Mouse (Mus musculus) forebrain, embryonic 16.5 days (tissue): ENCODE results near the gene Lrch3. TPM values are rescaled to one million over a fixed set of nuclear protein-coding genes. Genes with fewer than 3 reads are reported as not detected.

Experiments used
- ATAC-seq: fragments of 200-750 bp; cut with Nextera tagmentation; 2 replicates; pipeline ENCODE4 v1.8.0; 2017; ENCODE audit warnings: mild to moderate bottlenecking, moderate library complexity
- H3K27ac ChIP-seq: fragments of 300-500 bp; sonication (generic); 2 replicates; pipeline ENCODE4 v1.5.1; 2014; ENCODE audit warnings: low read length, control low read depth
- H3K27me3 ChIP-seq: fragments of 300-500 bp; sonication (generic); replicated peaks from 2 replicates; pipeline ENCODE4 v1.6.1; 2014; ENCODE audit warnings: low read length; ENCODE audit not compliant: control insufficient read depth, insufficient read depth
- H3K36me3 ChIP-seq: fragments of 300-500 bp; sonication (generic); 2 replicates; pipeline ENCODE4 v1.6.1; 2014; ENCODE audit not compliant: control insufficient read depth, insufficient read depth
- H3K4me1 ChIP-seq: fragments of 300-500 bp; sonication (generic); replicated peaks from 2 replicates; pipeline ENCODE4 v1.6.1; 2014; ENCODE audit warnings: low read length; ENCODE audit not compliant: control insufficient read depth, insufficient read depth
- H3K4me2 ChIP-seq: fragments of 300-500 bp; sonication (generic); 2 replicates; pipeline ENCODE4 v1.6.1; 2014; ENCODE audit warnings: mild to moderate bottlenecking, low read length, control low read depth
- H3K4me3 ChIP-seq: fragments of 300-500 bp; sonication (generic); replicated peaks from 2 replicates; pipeline ENCODE4 v1.5.1; 2014; ENCODE audit warnings: mild to moderate bottlenecking, low read length, control low read depth
- H3K9ac ChIP-seq: fragments of 300-500 bp; sonication (generic); replicated peaks from 2 replicates; pipeline ENCODE4 v1.6.1; 2014; ENCODE audit warnings: low read depth, low read length, control low read depth
- H3K9me3 ChIP-seq: fragments of 300-500 bp; sonication (generic); 2 replicates; pipeline ENCODE4 v1.6.1; 2016; ENCODE audit warnings: low read length; ENCODE audit not compliant: control insufficient read depth
- WGBS: fragments of 180-500 bp; shearing (Covaris S2); extraction: QIAGEN DNeasy Blood & Tissue Kit; methylation state at CpG from one replicate; pipeline ENCODE4 v1.1.7; 2014; 5-methylcytosine and 5-hydroxymethylcytosine counted together
- polyA plus RNA-seq: library from polyadenylated mRNA; unstranded; fragments of >200 nt; fragmentation: Nextera tagmentation; extraction: Ambion mirVana; gene quantifications from 2 replicates; pipeline ENCODE4 v1.2.1, GENCODE M21; 2015

Lrch3 gene
- polyA plus RNA-seq, 1 experiment from 2014 or later, result 44.7 TPM

- peak; percentile 98 for ATAC-seq
- Histone ChIP-seq H3K4me2 (peak within 1 kb of the TSS; percentile 92), H3K27ac (peak within 1 kb of the TSS; percentile 86), H3K4me3 (peak within 1 kb of the TSS; percentile 71), H3K9ac (peak within 1 kb of the TSS; percentile 94), H3K4me1 (peaks cover 19% of the 10 kb centered on the region), H3K36me3 (no peaks in the 10 kb centered on the region), H3K27me3 (no peaks in the 10 kb centered on the region), H3K9me3 (no peaks in the 10 kb centered on the region)
- under 1% methylated on average over 82 of the region's 83 CpGs for WGBS
Observed at GRCm38 (mm10) chr16:32877343-32878156, 36.4 kb upstream of the Lrch3 start, which contains the start of the genes Fyttd1 and Rubcn. TSS of gene Fyttd1 (plus strand) at chr16:32877500. TSS of gene Rubcn (minus strand) at chr16:32877766.

- peak overlapping the region; percentile 94 for H3K9ac ChIP-seq
- H3K9me3 ChIP-seq, result no peaks in the 10 kb centered on the region
- peak overlapping the region; percentile 71 for H3K4me3 ChIP-seq
- peak overlapping the region; percentile 92 for H3K4me2 ChIP-seq
- WGBS, result under 1% methylated on average over 34 of the region's 34 CpGs
- no peaks in the 10 kb centered on the region for H3K27me3 ChIP-seq
- H3K36me3 ChIP-seq, result no peaks in the 10 kb centered on the region
- H3K4me1 ChIP-seq, result peaks cover 19% of the 10 kb centered on the region
- ATAC-seq, result peak; percentile 17
- H3K27ac ChIP-seq, result no peak overlapping the region
Observed at GRCm38 (mm10) chr16:32878157-32878598, 35.7 kb upstream of the Lrch3 start.

GRCm38 (mm10) chr16:32878972-32879926 lies 34.7 kb upstream of the Lrch3 start:
- Histone ChIP-seq H3K36me3 (no peaks in the 10 kb centered on the region), H3K27ac (no peak overlapping the region), H3K27me3 (no peaks in the 10 kb centered on the region), H3K4me3 (peak overlapping the region; percentile 71), H3K4me2 (peak overlapping the region; percentile 92), H3K9me3 (no peaks in the 10 kb centered on the region), H3K4me1 (peaks cover 19% of the 10 kb centered on the region), H3K9ac (no peak overlapping the region)
- no peak for ATAC-seq
- 84% methylated on average over 14 of the region's 14 CpGs for WGBS

- Histone ChIP-seq H3K36me3 (peaks cover 2% of the 10 kb centered on the region; the same call in 1 of the 2 replicates), H3K4me1 (peaks cover 19% of the 10 kb centered on the region), H3K9me3 (no peaks in the 10 kb centered on the region), H3K27ac (no peak overlapping the region), H3K4me2 (no peak overlapping the region), H3K27me3 (no peaks in the 10 kb centered on the region), H3K4me3 (no peak overlapping the region), H3K9ac (no peak overlapping the region)
- WGBS, result 77% methylated on average over 7 of the region's 7 CpGs
- ATAC-seq, result no peak
Observed at GRCm38 (mm10) chr16:32881538-32881937, 32.4 kb upstream of the Lrch3 start.

GRCm38 (mm10) chr16:32887996-32888395 lies 25.9 kb upstream of the Lrch3 start:
- Histone ChIP-seq H3K9me3 (no peaks in the 10 kb centered on the region), H3K27ac (no peak overlapping the region), H3K27me3 (no peaks in the 10 kb centered on the region), H3K36me3 (peaks cover 15% of the 10 kb centered on the region), H3K4me1 (no peaks in the 10 kb centered on the region), H3K9ac (no peak overlapping the region), H3K4me2 (no peak overlapping the region), H3K4me3 (no peak overlapping the region)
- no peak for ATAC-seq
- WGBS, result 87% methylated on average over 7 of the region's 7 CpGs

GRCm38 (mm10) chr16:32889881-32890280 lies 24.0 kb upstream of the Lrch3 start:
- Histone ChIP-seq H3K27ac (no peak overlapping the region), H3K4me1 (no peaks in the 10 kb centered on the region), H3K9ac (no peak overlapping the region), H3K36me3 (peaks cover 15% of the 10 kb centered on the region), H3K4me2 (no peak overlapping the region), H3K9me3 (no peaks in the 10 kb centered on the region), H3K27me3 (no peaks in the 10 kb centered on the region), H3K4me3 (no peak overlapping the region)
- ATAC-seq, result no peak
- WGBS, result 68% methylated on average over 2 of the region's 2 CpGs

- no peak overlapping the region for H3K4me3 ChIP-seq
- H3K4me1 ChIP-seq, result no peaks in the 10 kb centered on the region
- ATAC-seq, result no peak
- no peak overlapping the region for H3K27ac ChIP-seq
- H3K9me3 ChIP-seq, result no peaks in the 10 kb centered on the region
- no peak overlapping the region for H3K4me2 ChIP-seq
- no peak overlapping the region for H3K9ac ChIP-seq
- no peaks in the 10 kb centered on the region for H3K27me3 ChIP-seq
- peaks cover 22% of the 10 kb centered on the region for H3K36me3 ChIP-seq
Observed at GRCm38 (mm10) chr16:32896126-32896525, 17.8 kb upstream of the Lrch3 start.

GRCm38 (mm10) chr16:32901360-32902050 lies 12.4 kb upstream of the Lrch3 start:
- no peak overlapping the region for H3K9ac ChIP-seq
- H3K9me3 ChIP-seq, result no peaks in the 10 kb centered on the region
- no peak overlapping the region for H3K4me3 ChIP-seq
- no peak for ATAC-seq
- no peaks in the 10 kb centered on the region for H3K4me1 ChIP-seq
- no peak overlapping the region for H3K4me2 ChIP-seq
- no peaks in the 10 kb centered on the region for H3K27me3 ChIP-seq
- WGBS, result 85% methylated on average over 2 of the region's 2 CpGs
- peaks cover 14% of the 10 kb centered on the region; the same call in 1 of the 2 replicates for H3K36me3 ChIP-seq
- no peak overlapping the region for H3K27ac ChIP-seq
